In genomic region chr4:133369553-133370297, GRCm38 (mm10) we compare ENCODE assay signal across 7 mouse cellular contexts. TPM values are rescaled to one million over a fixed set of nuclear protein-coding genes. Genes with fewer than 3 reads are reported as not detected.
A peak's percentile ranks its signal among the peaks of the same experiment; 100 is the strongest.
DNase-seq lines count a peak whose midpoint lies in the region; ATAC-seq and TF ChIP-seq lines count a peak whose summit lies in the region.

TSS of gene Slc9a1 (plus strand) at chr4:133369706.

- no peaks in the 10 kb centered on the region for H3K27me3 ChIP-seq in intestine, postnatal 0 days (replicated peaks; ENCODE audit: control insufficient read depth, insufficient read depth, low read length)
- no peaks in the 10 kb centered on the region for H3K27me3 ChIP-seq in midbrain, embryonic 12.5 days
- H3K27me3 ChIP-seq in small intestine, adult 2 months (ENCODE audit: control insufficient read depth, insufficient read depth, low read length): no peaks in the 10 kb centered on the region

- peak; percentile 96 for TF ChIP-seq CTCF in intestine, postnatal 0 days (IDR thresholded peaks at IDR 0.05; ENCODE audit: low read depth)
- peak; percentile 84 for TF ChIP-seq CTCF in small intestine, adult 2 months (IDR thresholded peaks at IDR 0.05; ENCODE audit: extremely low read depth, insufficient read length, insufficient replicate concordance, low read depth, low read length)

- H3K27ac ChIP-seq in intestine, postnatal 0 days (ENCODE audit: low read depth, low read length): peak within 1 kb of the TSS; percentile 87
- H3K27ac ChIP-seq in midbrain, embryonic 12.5 days (replicated peaks): peak within 1 kb of the TSS; percentile 81
- H3K27ac ChIP-seq in small intestine, adult 2 months (ENCODE audit: insufficient read depth, low read depth, low read length): peak within 1 kb of the TSS; percentile 90

- peak; percentile 100 for TF ChIP-seq POLR2A in small intestine, adult 2 months (IDR thresholded peaks at IDR 0.05; ENCODE audit: low read depth, low read length)

- intact Hi-C loops in left cerebral cortex, postnatal 4 days (cut with DNase I): no loop called here

- peak; percentile 93 for DNase-seq in adrenal gland, adult 8-10 months
- DNase-seq in embryo, embryonic 9.5 days (ENCODE audit: extremely low spot score): peak; percentile 90
- no peak for DNase-seq in gonadal fat pad, adult 2 months (ENCODE audit: low read depth)
- DNase-seq in left cerebral cortex, postnatal 4 days: peak; percentile 96

- H3K4me2 ChIP-seq in intestine, postnatal 0 days (replicated peaks; ENCODE audit: low read depth): peak within 1 kb of the TSS; percentile 78
- H3K4me2 ChIP-seq in midbrain, embryonic 12.5 days (replicated peaks): peak within 1 kb of the TSS; percentile 86

- H3K36me3 ChIP-seq in intestine, postnatal 0 days (ENCODE audit: control insufficient read depth, insufficient read depth): peaks cover 2% of the 10 kb centered on the region
- no peaks in the 10 kb centered on the region for H3K36me3 ChIP-seq in midbrain, embryonic 12.5 days
- H3K36me3 ChIP-seq in small intestine, adult 2 months (ENCODE audit: control insufficient read depth, insufficient read depth, low read length): peaks cover 2% of the 10 kb centered on the region

- peak; percentile 91 for ATAC-seq in intestine, postnatal 0 days
- ATAC-seq in midbrain, embryonic 12.5 days (ENCODE audit: low FRiP score, low read depth): peak; percentile 94

- no peaks in the 10 kb centered on the region for H3K9me3 ChIP-seq in intestine, postnatal 0 days (ENCODE audit: control insufficient read depth)
- no peaks in the 10 kb centered on the region for H3K9me3 ChIP-seq in midbrain, embryonic 12.5 days

- H3K9ac ChIP-seq in intestine, postnatal 0 days (ENCODE audit: low read depth, low read length): peak within 1 kb of the TSS; percentile 89
- peak within 1 kb of the TSS; percentile 94 for H3K9ac ChIP-seq in midbrain, embryonic 12.5 days (replicated peaks)

- peak within 1 kb of the TSS; percentile 88 for H3K4me3 ChIP-seq in intestine, postnatal 0 days (ENCODE audit: low read depth, low read length)
- H3K4me3 ChIP-seq in midbrain, embryonic 12.5 days: peak within 1 kb of the TSS; percentile 88
- H3K4me3 ChIP-seq in small intestine, adult 2 months (ENCODE audit: low read depth, low read length): peak within 1 kb of the TSS; percentile 92

- H3K4me1 ChIP-seq in intestine, postnatal 0 days (replicated peaks; ENCODE audit: control insufficient read depth, insufficient read depth, low read length): peaks cover 19% of the 10 kb centered on the region; the same call in 1 of the 2 replicates
- H3K4me1 ChIP-seq in midbrain, embryonic 12.5 days: peaks cover 39% of the 10 kb centered on the region
- peaks cover 26% of the 10 kb centered on the region for H3K4me1 ChIP-seq in small intestine, adult 2 months (ENCODE audit: control insufficient read depth, insufficient read depth, insufficient read length, low read length)

- WGBS in intestine, postnatal 0 days: under 1% methylated on average over 40 of the region's 40 CpGs
- 1% methylated on average over 40 of the region's 40 CpGs for WGBS in midbrain, embryonic 12.5 days
- WGBS in small intestine, adult 2 months: under 1% methylated on average over 40 of the region's 40 CpGs

RNA-seq across cellular contexts. Expression of gene Slc9a1, which starts in this region (rescaled TPM):
- total RNA-seq in adrenal gland, adult 8-10 months (2022): 10 to 100 TPM; 50.3 to 83.2 (median 63.5) TPM
- polyA plus RNA-seq in gonadal fat pad, adult 2 months (2012; rRNA removed): 29.3 and 39.6 TPM in 2 replicates
- 5.7 and 6.1 TPM in 2 replicates for polyA plus RNA-seq in intestine, postnatal 0 days (2015; fragmentation: Nextera tagmentation; extraction: Ambion mirVana)
- total RNA-seq in left cerebral cortex, postnatal 4 days (2021): 10 to 100 TPM; 30.4 to 36.2 TPM
- 9.0 and 9.2 TPM in 2 replicates for polyA plus RNA-seq in midbrain, embryonic 12.5 days (2016; fragmentation: Nextera tagmentation; extraction: Ambion mirVana)
- 35.4 and 46.3 TPM in 2 replicates for polyA plus RNA-seq in small intestine, adult 2 months (2012; rRNA removed)
